Mouse (Mus musculus) cortical plate, adult 2 months (tissue): ENCODE data around the gene Celf1.

Experiments
- CTCF ChIP-seq: fragments of 200-500 bp; IDR thresholded peaks from 2 replicates; pipeline ENCODE4 v1.5.1; 2011; ENCODE audit warnings: mild to moderate bottlenecking, control low read depth, low read length; ENCODE audit not compliant: insufficient read depth; ENCODE audit errors: extremely low read depth
- POLR2A ChIP-seq: fragments of 200-500 bp; IDR thresholded peaks from 2 replicates; pipeline ENCODE4 v1.6.1; 2011; ENCODE audit warnings: mild to moderate bottlenecking, low read length, control low read depth; ENCODE audit not compliant: insufficient read depth; ENCODE audit errors: extremely low read depth

DNA sequence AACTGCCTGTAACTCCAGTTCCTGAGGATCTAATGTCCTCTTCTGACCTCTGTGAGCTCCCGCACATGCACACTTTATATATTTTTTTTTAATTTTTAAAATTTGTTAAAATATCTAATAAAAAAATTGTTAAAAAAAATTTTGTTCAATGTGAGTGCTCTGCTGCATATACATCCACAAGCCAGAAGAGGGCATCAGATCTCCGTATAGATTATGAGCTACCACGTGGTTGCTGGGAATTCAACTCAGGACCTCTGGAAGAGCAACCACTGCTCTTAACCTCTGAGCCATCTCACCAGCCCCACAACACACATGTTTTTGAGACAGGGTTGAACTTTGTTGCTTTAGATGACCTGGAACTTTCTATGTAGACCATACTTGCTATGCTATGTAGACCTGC, 92.8 kb downstream of the Celf1 start:
- TF ChIP-seq CTCF (no peak), POLR2A (no peak)
